Mouse (Mus musculus) A20 (cell line): ENCODE measurements around the gene Serpina1b.
"Not testable (repeated sequence)": the region's sequence is repeated elsewhere in the genome, so short reads cannot be mapped to it uniquely, and the experiment has no call there.

ENCODE experiments used
- DNase-seq: peaks from one replicate; pipeline ENCODE4 v3.0.0-alpha.2; 2011; ENCODE audit warnings: low read depth, low spot score

The Serpina1b gene

GRCm38 (mm10) chr12:103830273-103830672 is at the start of gene Serpina1b:
TSS of gene Serpina1b (minus strand) at chr12:103830373.
- DNase-seq, result not testable (repeated sequence)

- DNase-seq, result not testable (repeated sequence)
Observed at GRCm38 (mm10) chr12:103866873-103867272, 36.7 kb upstream of the Serpina1b start.

GRCm38 (mm10) chr12:103863101-103863974 is 33.2 kb upstream of the Serpina1b start, which contains the start of gene Serpina1a:
TSS of gene Serpina1a (minus strand) at chr12:103863562.
- not testable (repeated sequence) for DNase-seq

GRCm38 (mm10) chr12:103860976-103861375 is 30.8 kb upstream of the Serpina1b start:
- no peak for DNase-seq

GRCm38 (mm10) chr12:103860571-103860970 is 30.4 kb upstream of the Serpina1b start:
- DNase-seq, result not testable (repeated sequence)

GRCm38 (mm10) chr12:103859584-103859983 is 29.4 kb upstream of the Serpina1b start:
- not testable (repeated sequence) for DNase-seq

GRCm38 (mm10) chr12:103853032-103853431 is 22.9 kb upstream of the Serpina1b start:
- DNase-seq, result not testable (repeated sequence)

- DNase-seq, result not testable (repeated sequence)
Observed at GRCm38 (mm10) chr12:103827661-103828372, 2.4 kb downstream of the Serpina1b start.

GRCm38 (mm10) chr12:103823826-103824225 is 6.3 kb downstream of the Serpina1b start:
- not testable (repeated sequence) for DNase-seq

GRCm38 (mm10) chr12:103773246-103773851 is 56.8 kb downstream of the Serpina1b start, which contains the start of gene Serpina1d:
TSS of gene Serpina1d (minus strand) at chr12:103773592.
- not testable (repeated sequence) for DNase-seq

- not testable (repeated sequence) for DNase-seq
Observed at GRCm38 (mm10) chr12:103770597-103770996, 59.6 kb downstream of the Serpina1b start.

GRCm38 (mm10) chr12:103763083-103763482 is 67.1 kb downstream of the Serpina1b start:
- not testable (repeated sequence) for DNase-seq

- not testable (repeated sequence) for DNase-seq
Observed at GRCm38 (mm10) chr12:103760316-103760715, 69.9 kb downstream of the Serpina1b start.

- DNase-seq, result not testable (repeated sequence)
Observed at GRCm38 (mm10) chr12:103745957-103746356, 84.2 kb downstream of the Serpina1b start.

- DNase-seq, result not testable (repeated sequence)
Observed at GRCm38 (mm10) chr12:103737791-103738580, 92.2 kb downstream of the Serpina1b start.

GRCm38 (mm10) chr12:103735566-103735965 is 94.6 kb downstream of the Serpina1b start:
- DNase-seq, result not testable (repeated sequence)

- DNase-seq, result not testable (repeated sequence)
Observed at GRCm38 (mm10) chr12:103735101-103735500, 95.1 kb downstream of the Serpina1b start.

- DNase-seq, result peak; percentile 21
Observed at GRCm38 (mm10) chr12:103711537-103711936, 118.6 kb downstream of the Serpina1b start.

GRCm38 (mm10) chr12:103710405-103710804 is 119.8 kb downstream of the Serpina1b start:
- DNase-seq, result peak; percentile 8

- DNase-seq, result no peak
Observed at GRCm38 (mm10) chr12:103706113-103706512, 124.1 kb downstream of the Serpina1b start.

- DNase-seq, result no peak
Observed at GRCm38 (mm10) chr12:103705547-103705946, 124.6 kb downstream of the Serpina1b start.
